Mouse (Mus musculus): ENCODE data around the gene Churc1. TPM values are rescaled to one million over a fixed set of nuclear protein-coding genes. Genes with fewer than 3 reads are reported as not detected.

Gene Churc1
- polyA plus RNA-seq, 1 experiment = 20.9 TPM

GRCm38 (mm10) chr12:76807796-76808195, 42.5 kb downstream of the Churc1 start:
- Histone ChIP-seq H3K27me3 (ENCODE audit: control insufficient read depth, insufficient read depth, low read length) (no peaks in the 10 kb centered on the region), H3K36me3 (ENCODE audit: control insufficient read depth, insufficient read depth, low read length) (no peaks in the 10 kb centered on the region), H3K27ac (ENCODE audit: insufficient read depth, low read depth, low read length) (no peak overlapping the region), H3K4me1 (ENCODE audit: control insufficient read depth, insufficient read depth, insufficient read length, low read length) (peaks cover 3% of the 10 kb centered on the region; the same call in 1 of the 2 replicates), H3K4me3 (ENCODE audit: low read depth, low read length) (no peak overlapping the region)
- WGBS = 87% methylated on average over 10 of the region's 10 CpGs
- TF ChIP-seq POLR2A (IDR thresholded peaks at IDR 0.05; ENCODE audit: low read depth, low read length) (no peak), CTCF (IDR thresholded peaks at IDR 0.05; ENCODE audit: extremely low read depth, insufficient read length, insufficient replicate concordance, low read depth, low read length) (no peak)

- Histone ChIP-seq H3K27ac (ENCODE audit: insufficient read depth, low read depth, low read length) (no peak overlapping the region), H3K27me3 (ENCODE audit: control insufficient read depth, insufficient read depth, low read length) (no peaks in the 10 kb centered on the region), H3K4me3 (ENCODE audit: low read depth, low read length) (no peak overlapping the region), H3K36me3 (ENCODE audit: control insufficient read depth, insufficient read depth, low read length) (no peaks in the 10 kb centered on the region), H3K4me1 (ENCODE audit: control insufficient read depth, insufficient read depth, insufficient read length, low read length) (peaks cover under 1% of the 10 kb centered on the region; the same call in 1 of the 2 replicates)
- no peak for TF ChIP-seq CTCF (IDR thresholded peaks at IDR 0.05; ENCODE audit: extremely low read depth, insufficient read length, insufficient replicate concordance, low read depth, low read length)
- no peak for TF ChIP-seq POLR2A (IDR thresholded peaks at IDR 0.05; ENCODE audit: low read depth, low read length)
- WGBS = 88% methylated on average over 5 of the region's 5 CpGs
These were observed 45.2 kb downstream of the Churc1 start for GRCm38 (mm10) chr12:76810491-76810890.

- no peak for TF ChIP-seq CTCF (IDR thresholded peaks at IDR 0.05; ENCODE audit: extremely low read depth, insufficient read length, insufficient replicate concordance, low read depth, low read length)
- no peak for TF ChIP-seq POLR2A (IDR thresholded peaks at IDR 0.05; ENCODE audit: low read depth, low read length)
- Histone ChIP-seq H3K4me1 (ENCODE audit: control insufficient read depth, insufficient read depth, insufficient read length, low read length) (no peaks in the 10 kb centered on the region; the same call in 1 of the 2 replicates), H3K27me3 (ENCODE audit: control insufficient read depth, insufficient read depth, low read length) (no peaks in the 10 kb centered on the region), H3K4me3 (ENCODE audit: low read depth, low read length) (no peak overlapping the region), H3K36me3 (ENCODE audit: control insufficient read depth, insufficient read depth, low read length) (no peaks in the 10 kb centered on the region), H3K27ac (ENCODE audit: insufficient read depth, low read depth, low read length) (no peak overlapping the region)
- 81% methylated on average over 4 of the region's 4 CpGs for WGBS
These were observed 45.7 kb downstream of the Churc1 start for GRCm38 (mm10) chr12:76811006-76811405.

GRCm38 (mm10) chr12:76813543-76813942, 48.2 kb downstream of the Churc1 start:
- no peak overlapping the region for H3K27ac ChIP-seq (ENCODE audit: insufficient read depth, low read depth, low read length)
- WGBS = 75% methylated on average over 10 of the region's 10 CpGs
- TF ChIP-seq POLR2A (IDR thresholded peaks at IDR 0.05; ENCODE audit: low read depth, low read length) (no peak), CTCF (IDR thresholded peaks at IDR 0.05; ENCODE audit: extremely low read depth, insufficient read length, insufficient replicate concordance, low read depth, low read length) (no peak)
- H3K4me1 ChIP-seq (ENCODE audit: control insufficient read depth, insufficient read depth, insufficient read length, low read length) = no peaks in the 10 kb centered on the region
- H3K27me3 ChIP-seq (ENCODE audit: control insufficient read depth, insufficient read depth, low read length) = no peaks in the 10 kb centered on the region
- no peak overlapping the region for H3K4me3 ChIP-seq (ENCODE audit: low read depth, low read length)
- no peaks in the 10 kb centered on the region for H3K36me3 ChIP-seq (ENCODE audit: control insufficient read depth, insufficient read depth, low read length)

- WGBS = 84% methylated on average over 2 of the region's 2 CpGs
- H3K36me3 ChIP-seq (ENCODE audit: control insufficient read depth, insufficient read depth, low read length) = no peaks in the 10 kb centered on the region
These were observed 48.8 kb downstream of the Churc1 start for GRCm38 (mm10) chr12:76814120-76814519.

GRCm38 (mm10) chr12:76816720-76817119, 51.4 kb downstream of the Churc1 start:
- whole genome bisulfite sequencing = 70% methylated on average over 4 of the region's 4 CpGs
- Histone ChIP-seq H3K27ac (ENCODE audit: insufficient read depth, low read depth, low read length) (no peak overlapping the region), H3K4me1 (ENCODE audit: control insufficient read depth, insufficient read depth, insufficient read length, low read length) (peaks cover 7% of the 10 kb centered on the region), H3K27me3 (ENCODE audit: control insufficient read depth, insufficient read depth, low read length) (peaks cover 4% of the 10 kb centered on the region; the same call in 1 of the 2 replicates), H3K36me3 (ENCODE audit: control insufficient read depth, insufficient read depth, low read length) (no peaks in the 10 kb centered on the region), H3K4me3 (ENCODE audit: low read depth, low read length) (no peak overlapping the region)
- TF ChIP-seq POLR2A (IDR thresholded peaks at IDR 0.05; ENCODE audit: low read depth, low read length) = no peak
- no peak for TF ChIP-seq CTCF (IDR thresholded peaks at IDR 0.05; ENCODE audit: extremely low read depth, insufficient read length, insufficient replicate concordance, low read depth, low read length)

More at GRCm38 (mm10) chr12:76814120-76814519, 48.8 kb downstream of the Churc1 start:
- no peak for TF ChIP-seq CTCF (IDR thresholded peaks at IDR 0.05; ENCODE audit: extremely low read depth, insufficient read length, insufficient replicate concordance, low read depth, low read length)
- TF ChIP-seq POLR2A (IDR thresholded peaks at IDR 0.05; ENCODE audit: low read depth, low read length) = no peak
- Histone ChIP-seq H3K4me3 (ENCODE audit: low read depth, low read length) (no peak overlapping the region), H3K27me3 (ENCODE audit: control insufficient read depth, insufficient read depth, low read length) (no peaks in the 10 kb centered on the region), H3K27ac (ENCODE audit: insufficient read depth, low read depth, low read length) (no peak overlapping the region), H3K4me1 (ENCODE audit: control insufficient read depth, insufficient read depth, insufficient read length, low read length) (peaks cover 2% of the 10 kb centered on the region)

GRCm38 (mm10) chr12:76817176-76817575, 51.8 kb downstream of the Churc1 start:
- WGBS = 80% methylated on average over 4 of the region's 4 CpGs
- Histone ChIP-seq H3K4me3 (ENCODE audit: low read depth, low read length) (no peak overlapping the region), H3K27ac (ENCODE audit: insufficient read depth, low read depth, low read length) (no peak overlapping the region), H3K27me3 (ENCODE audit: control insufficient read depth, insufficient read depth, low read length) (peaks cover 7% of the 10 kb centered on the region; the same call in 1 of the 2 replicates), H3K36me3 (ENCODE audit: control insufficient read depth, insufficient read depth, low read length) (no peaks in the 10 kb centered on the region), H3K4me1 (ENCODE audit: control insufficient read depth, insufficient read depth, insufficient read length, low read length) (peaks cover 11% of the 10 kb centered on the region)
- TF ChIP-seq CTCF (IDR thresholded peaks at IDR 0.05; ENCODE audit: extremely low read depth, insufficient read length, insufficient replicate concordance, low read depth, low read length) = no peak
- no peak for TF ChIP-seq POLR2A (IDR thresholded peaks at IDR 0.05; ENCODE audit: low read depth, low read length)

All from small intestine, adult 2 months (tissue).